Mouse (Mus musculus) kidney, embryonic 15.5 days (tissue): ENCODE measurements around the gene Pik3cb. TPM values are rescaled to one million over a fixed set of nuclear protein-coding genes. Genes with fewer than 3 reads are reported as not detected.

Source experiments
- ATAC-seq: fragments of 200-750 bp; cut with Nextera tagmentation; replicated peaks from 2 replicates; pipeline ENCODE4 v1.8.0; 2017; ENCODE audit warnings: moderate TSS enrichment; ENCODE audit not compliant: low FRiP score
- H3K27ac ChIP-seq: fragments of 300-500 bp; sonication (generic); 2 replicates; pipeline ENCODE4 v1.5.1; 2015; ENCODE audit warnings: mild to moderate bottlenecking, inconsistent platforms
- H3K27me3 ChIP-seq: fragments of 300-500 bp; sonication (generic); 2 replicates; pipeline ENCODE4 v1.6.1; 2015; ENCODE audit warnings: inconsistent platforms
- H3K36me3 ChIP-seq: fragments of 300-500 bp; sonication (generic); 2 replicates; pipeline ENCODE4 v1.6.1; 2015; ENCODE audit warnings: inconsistent platforms
- H3K4me1 ChIP-seq: fragments of 300-500 bp; sonication (generic); 2 replicates; pipeline ENCODE4 v1.6.1; 2015; ENCODE audit warnings: inconsistent platforms
- H3K4me2 ChIP-seq: fragments of 300-500 bp; sonication (generic); 2 replicates; pipeline ENCODE4 v1.6.1; 2015; ENCODE audit warnings: moderate library complexity, mild to moderate bottlenecking, inconsistent platforms
- H3K4me3 ChIP-seq: fragments of 300-500 bp; sonication (generic); replicated peaks from 2 replicates; pipeline ENCODE4 v1.5.1; 2015; ENCODE audit warnings: mild to moderate bottlenecking, inconsistent platforms
- H3K9ac ChIP-seq: fragments of 300-500 bp; sonication (generic); 2 replicates; pipeline ENCODE4 v1.6.1; 2015; ENCODE audit warnings: mild to moderate bottlenecking, inconsistent platforms
- H3K9me3 ChIP-seq: fragments of 300-500 bp; sonication (generic); replicated peaks from 2 replicates; pipeline ENCODE4 v1.6.1; 2016; ENCODE audit warnings: inconsistent platforms
- WGBS: fragments of 180-500 bp; shearing (Covaris S2); methylation state at CpG from one replicate; pipeline ENCODE4 v1.1.7; 2015; ENCODE audit warnings: mixed read lengths; 5-methylcytosine and 5-hydroxymethylcytosine counted together
- polyA plus RNA-seq: library from polyadenylated mRNA; unstranded; fragments of >200 nt; fragmentation: Nextera tagmentation; extraction: Ambion mirVana; gene quantifications from 2 replicates; pipeline ENCODE4 v1.2.1, GENCODE M21; 2015

Pik3cb gene
- polyA plus RNA-seq, 1 experiment from 2014 or later, result 1.4 TPM

GRCm38 (mm10) chr9:99065311-99065710 lies 75.1 kb downstream of the Pik3cb start:
- WGBS, result 88% methylated on average over 5 of the region's 5 CpGs
- no peak for ATAC-seq
- no peak overlapping the region for H3K9ac ChIP-seq
- no peak overlapping the region for H3K27ac ChIP-seq
- H3K4me3 ChIP-seq, result no peak overlapping the region
- no peaks in the 10 kb centered on the region for H3K27me3 ChIP-seq
- H3K4me1 ChIP-seq, result no peaks in the 10 kb centered on the region
- 0 out of 2 replicates have a peak, but pooled peaks cover 2% of the 10 kb centered on the region for H3K36me3 ChIP-seq
- no peak overlapping the region for H3K4me2 ChIP-seq
- no peaks in the 10 kb centered on the region for H3K9me3 ChIP-seq

GRCm38 (mm10) chr9:99064216-99064615 lies 76.2 kb downstream of the Pik3cb start:
- Histone ChIP-seq H3K9me3 (no peaks in the 10 kb centered on the region), H3K4me2 (no peak overlapping the region), H3K27ac (no peak overlapping the region), H3K9ac (no peak overlapping the region), H3K4me1 (no peaks in the 10 kb centered on the region), H3K27me3 (no peaks in the 10 kb centered on the region), H3K36me3 (0 out of 2 replicates have a peak, but pooled peaks cover 2% of the 10 kb centered on the region), H3K4me3 (no peak overlapping the region)
- WGBS, result 61% methylated on average over 2 of the region's 2 CpGs
- ATAC-seq, result no peak

DNA sequence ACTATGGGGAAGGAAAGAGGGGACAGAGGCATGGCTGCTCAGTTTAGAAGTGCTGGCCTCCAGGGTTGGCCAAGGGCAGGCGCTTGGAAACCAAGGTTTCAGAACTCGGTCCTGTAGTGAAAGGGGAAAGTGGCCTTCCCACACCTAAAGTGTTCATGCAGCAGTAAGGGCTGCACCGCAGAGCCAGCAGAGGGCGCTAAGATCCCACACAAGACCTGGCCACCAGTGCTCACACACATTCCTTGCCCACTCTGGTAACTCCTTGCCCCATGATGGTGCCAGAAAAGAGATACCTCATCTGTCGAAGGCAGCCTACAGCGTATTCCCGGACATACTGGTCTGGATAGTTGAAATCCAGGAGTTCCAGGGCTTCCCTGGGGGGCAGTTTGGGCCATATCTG lies 77.9 kb downstream of the Pik3cb start:
- no peak overlapping the region for H3K9ac ChIP-seq
- no peak overlapping the region for H3K27ac ChIP-seq
- H3K4me1 ChIP-seq, result no peaks in the 10 kb centered on the region
- no peaks in the 10 kb centered on the region for H3K27me3 ChIP-seq
- no peak overlapping the region for H3K4me3 ChIP-seq
- no peaks in the 10 kb centered on the region for H3K9me3 ChIP-seq
- WGBS, result 46% methylated on average over 7 of the region's 7 CpGs
- H3K4me2 ChIP-seq, result no peak overlapping the region
- 0 out of 2 replicates have a peak, but pooled peaks cover 2% of the 10 kb centered on the region for H3K36me3 ChIP-seq
- ATAC-seq, result peak; percentile 73

DNA sequence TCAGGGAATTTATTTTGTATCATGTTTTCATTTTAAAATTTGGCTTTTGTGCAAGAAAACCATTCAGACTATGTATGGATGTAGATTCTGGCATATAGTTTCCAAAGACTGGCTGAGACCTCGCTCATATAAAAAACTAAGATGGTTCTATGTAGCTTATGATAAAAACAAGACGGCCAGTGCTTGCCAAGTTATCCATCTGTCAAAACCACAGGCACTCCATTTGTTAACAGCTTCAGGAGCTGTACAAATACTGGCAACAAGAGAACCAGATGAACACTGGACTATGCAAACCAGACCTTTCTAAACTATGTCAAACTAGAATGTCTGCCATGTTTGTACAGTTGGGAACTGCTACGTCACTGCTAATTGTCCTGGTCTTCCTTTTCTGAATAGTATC lies 82.7 kb downstream of the Pik3cb start:
- H3K4me3 ChIP-seq, result no peak overlapping the region
- no peaks in the 10 kb centered on the region for H3K4me1 ChIP-seq
- WGBS, result 88% methylated on average over 3 of the region's 3 CpGs
- H3K9ac ChIP-seq, result no peak overlapping the region
- H3K9me3 ChIP-seq, result no peaks in the 10 kb centered on the region
- no peaks in the 10 kb centered on the region for H3K36me3 ChIP-seq
- no peak overlapping the region for H3K27ac ChIP-seq
- no peaks in the 10 kb centered on the region for H3K27me3 ChIP-seq
- no peak for ATAC-seq
- no peak overlapping the region for H3K4me2 ChIP-seq

GRCm38 (mm10) chr9:99049760-99050159 lies 90.7 kb downstream of the Pik3cb start:
- Histone ChIP-seq H3K9me3 (no peaks in the 10 kb centered on the region), H3K4me2 (no peak overlapping the region), H3K4me3 (no peak overlapping the region), H3K4me1 (0 out of 2 replicates have a peak, but pooled peaks cover 10% of the 10 kb centered on the region), H3K27ac (no peak overlapping the region), H3K9ac (no peak overlapping the region), H3K27me3 (no peaks in the 10 kb centered on the region), H3K36me3 (0 out of 2 replicates have a peak, but pooled peaks cover 2% of the 10 kb centered on the region)
- WGBS, result 32% methylated on average over 6 of the region's 6 CpGs
- ATAC-seq, result peak; percentile 66

GRCm38 (mm10) chr9:99048724-99049250 lies 91.6 kb downstream of the Pik3cb start:
- Histone ChIP-seq H3K36me3 (0 out of 2 replicates have a peak, but pooled peaks cover 2% of the 10 kb centered on the region), H3K27ac (no peak overlapping the region), H3K9me3 (no peaks in the 10 kb centered on the region), H3K4me1 (0 out of 2 replicates have a peak, but pooled peaks cover 10% of the 10 kb centered on the region), H3K4me3 (no peak overlapping the region), H3K4me2 (no peak overlapping the region), H3K9ac (no peak overlapping the region), H3K27me3 (no peaks in the 10 kb centered on the region)
- no peak for ATAC-seq
- WGBS, result 70% methylated on average over 1 of the region's 1 CpGs

- Histone ChIP-seq H3K27me3 (no peaks in the 10 kb centered on the region), H3K4me1 (0 out of 2 replicates have a peak, but pooled peaks cover 6% of the 10 kb centered on the region), H3K9me3 (no peaks in the 10 kb centered on the region), H3K36me3 (0 out of 2 replicates have a peak, but pooled peaks cover 2% of the 10 kb centered on the region), H3K27ac (no peak overlapping the region), H3K4me2 (no peak overlapping the region), H3K9ac (no peak overlapping the region), H3K4me3 (no peak overlapping the region)
- 93% methylated on average over 8 of the region's 8 CpGs for WGBS
- ATAC-seq, result no peak
These were observed 95.7 kb downstream of the Pik3cb start for GRCm38 (mm10) chr9:99044761-99045160.

DNA sequence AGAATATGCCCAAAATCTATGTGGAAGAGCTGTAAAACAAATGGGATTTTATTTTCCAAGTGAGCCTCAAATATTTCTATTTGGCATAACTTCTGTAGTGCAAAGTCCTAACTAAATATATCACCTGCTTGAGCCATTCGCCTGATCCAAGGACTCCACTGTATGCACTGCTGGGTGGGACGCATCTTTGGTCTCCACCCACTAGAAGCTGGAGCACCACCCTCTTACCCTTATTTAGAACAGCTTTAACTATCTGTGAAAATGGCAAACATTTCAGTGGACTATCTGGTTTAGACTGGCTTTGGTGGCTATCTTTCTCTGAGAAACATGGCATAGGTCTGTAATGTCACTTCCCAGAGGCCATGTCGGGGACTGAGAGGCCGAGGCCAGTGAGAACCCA lies 97.8 kb downstream of the Pik3cb start:
- Histone ChIP-seq H3K4me1 (no peaks in the 10 kb centered on the region), H3K4me3 (no peak overlapping the region), H3K4me2 (no peak overlapping the region), H3K9me3 (no peaks in the 10 kb centered on the region), H3K27ac (no peak overlapping the region), H3K27me3 (no peaks in the 10 kb centered on the region), H3K36me3 (0 out of 2 replicates have a peak, but pooled peaks cover 2% of the 10 kb centered on the region), H3K9ac (no peak overlapping the region)
- 87% methylated on average over 4 of the region's 4 CpGs for WGBS
- ATAC-seq, result no peak

DNA sequence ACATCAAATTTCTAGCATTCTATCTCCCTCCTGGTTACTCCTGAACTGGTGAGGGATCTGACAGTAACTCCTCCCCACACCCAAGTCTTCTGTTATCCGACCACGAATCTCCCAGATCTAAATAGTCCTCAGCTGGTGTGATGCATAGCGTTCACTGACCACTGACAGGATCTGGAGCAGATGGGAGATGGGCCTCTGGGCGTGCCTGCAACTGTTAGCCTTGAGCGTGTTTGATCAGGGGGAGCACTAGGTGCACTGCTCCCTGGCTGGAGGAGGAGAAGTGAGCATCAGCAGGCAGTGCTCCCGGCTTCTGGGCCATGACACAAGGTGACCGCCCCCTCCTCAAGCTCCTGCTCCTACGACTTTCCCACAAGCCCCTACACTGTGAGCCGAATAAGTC lies 98.4 kb downstream of the Pik3cb start:
- Histone ChIP-seq H3K4me3 (no peak overlapping the region), H3K27ac (no peak overlapping the region), H3K27me3 (no peaks in the 10 kb centered on the region), H3K9me3 (no peaks in the 10 kb centered on the region), H3K9ac (no peak overlapping the region), H3K4me1 (no peaks in the 10 kb centered on the region), H3K36me3 (0 out of 2 replicates have a peak, but pooled peaks cover 2% of the 10 kb centered on the region), H3K4me2 (no peak overlapping the region)
- WGBS, result 67% methylated on average over 9 of the region's 9 CpGs
- ATAC-seq, result no peak

- 78% methylated on average over 12 of the region's 12 CpGs for WGBS
- no peaks in the 10 kb centered on the region for H3K36me3 ChIP-seq
- no peaks in the 10 kb centered on the region for H3K9me3 ChIP-seq
- no peak for ATAC-seq
- H3K4me3 ChIP-seq, result no peak within 1 kb of the TSS
- H3K4me2 ChIP-seq, result no peak within 1 kb of the TSS
- no peaks in the 10 kb centered on the region for H3K27me3 ChIP-seq
- H3K4me1 ChIP-seq, result no peaks in the 10 kb centered on the region
- H3K9ac ChIP-seq, result no peak within 1 kb of the TSS
- H3K27ac ChIP-seq, result no peak within 1 kb of the TSS
These were observed 104.8 kb downstream of the Pik3cb start, which contains the start of gene Gm1123 for GRCm38 (mm10) chr9:99035575-99035974. Gm1123 (minus strand) TSS chr9:99035715.

DNA sequence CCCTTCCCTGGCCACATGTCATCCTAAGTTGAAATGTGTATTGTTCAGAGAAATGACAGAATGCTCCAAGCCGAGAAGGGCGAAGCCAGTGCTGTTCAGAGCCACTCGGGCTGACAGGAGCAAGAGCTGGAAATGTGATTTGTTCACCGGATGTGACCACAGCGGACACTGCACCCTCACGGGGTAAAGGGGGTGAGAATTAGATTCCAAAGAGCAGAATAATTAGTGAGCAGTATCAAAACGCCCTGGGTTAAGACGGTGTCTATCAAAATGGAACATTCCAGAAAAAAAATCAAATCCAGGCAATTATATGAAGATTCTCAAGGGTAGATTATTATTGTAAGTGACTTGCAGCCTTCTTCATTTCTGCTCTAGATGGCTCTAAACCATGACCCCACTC lies 106.3 kb downstream of the Pik3cb start:
- no peak overlapping the region for H3K4me3 ChIP-seq
- H3K9ac ChIP-seq, result no peak overlapping the region
- no peaks in the 10 kb centered on the region for H3K9me3 ChIP-seq
- ATAC-seq, result no peak
- no peaks in the 10 kb centered on the region for H3K27me3 ChIP-seq
- H3K4me2 ChIP-seq, result no peak overlapping the region
- 89% methylated on average over 8 of the region's 8 CpGs for WGBS
- H3K4me1 ChIP-seq, result no peaks in the 10 kb centered on the region
- no peak overlapping the region for H3K27ac ChIP-seq
- H3K36me3 ChIP-seq, result no peaks in the 10 kb centered on the region

DNA sequence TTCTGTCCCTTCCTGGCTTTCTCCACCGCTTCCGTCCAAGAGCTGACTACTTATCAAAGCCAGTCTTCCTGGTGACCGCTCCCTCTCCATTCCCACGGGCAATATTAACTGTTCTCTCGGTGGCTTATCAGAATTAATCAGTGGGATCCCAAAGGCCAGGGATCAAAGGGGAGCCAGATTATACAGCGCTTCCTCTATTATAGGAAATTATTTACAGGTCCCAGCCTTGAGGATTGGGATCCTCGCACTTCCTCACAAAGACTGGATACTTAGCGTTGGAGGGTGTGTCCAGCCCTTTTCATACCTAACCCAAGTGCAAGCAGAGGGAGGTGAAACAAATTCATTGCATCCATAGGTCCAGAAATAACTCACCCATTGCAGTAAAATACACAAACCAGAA lies 108.4 kb downstream of the Pik3cb start:
- 61% methylated on average over 8 of the region's 8 CpGs for WGBS
- no peak for ATAC-seq
- H3K36me3 ChIP-seq, result no peaks in the 10 kb centered on the region

GRCm38 (mm10) chr9:99021751-99022150 lies 118.7 kb downstream of the Pik3cb start:
- no peak overlapping the region for H3K9ac ChIP-seq
- H3K4me2 ChIP-seq, result no peak overlapping the region
- H3K9me3 ChIP-seq, result no peaks in the 10 kb centered on the region
- no peak overlapping the region for H3K27ac ChIP-seq
- no peaks in the 10 kb centered on the region for H3K36me3 ChIP-seq
- ATAC-seq, result no peak
- H3K27me3 ChIP-seq, result no peaks in the 10 kb centered on the region
- H3K4me3 ChIP-seq, result no peak overlapping the region
- 86% methylated on average over 4 of the region's 4 CpGs for WGBS
- no peaks in the 10 kb centered on the region for H3K4me1 ChIP-seq

More for the DNA sequence above, 108.4 kb downstream of the Pik3cb start:
- H3K27me3 ChIP-seq, result no peaks in the 10 kb centered on the region
- no peak overlapping the region for H3K4me2 ChIP-seq
- H3K9ac ChIP-seq, result no peak overlapping the region
- H3K4me1 ChIP-seq, result no peaks in the 10 kb centered on the region
- H3K27ac ChIP-seq, result no peak overlapping the region
- no peak overlapping the region for H3K4me3 ChIP-seq
- H3K9me3 ChIP-seq, result no peaks in the 10 kb centered on the region
